ENCODE assay signal across 12 mouse cellular contexts in the genomic region with DNA sequence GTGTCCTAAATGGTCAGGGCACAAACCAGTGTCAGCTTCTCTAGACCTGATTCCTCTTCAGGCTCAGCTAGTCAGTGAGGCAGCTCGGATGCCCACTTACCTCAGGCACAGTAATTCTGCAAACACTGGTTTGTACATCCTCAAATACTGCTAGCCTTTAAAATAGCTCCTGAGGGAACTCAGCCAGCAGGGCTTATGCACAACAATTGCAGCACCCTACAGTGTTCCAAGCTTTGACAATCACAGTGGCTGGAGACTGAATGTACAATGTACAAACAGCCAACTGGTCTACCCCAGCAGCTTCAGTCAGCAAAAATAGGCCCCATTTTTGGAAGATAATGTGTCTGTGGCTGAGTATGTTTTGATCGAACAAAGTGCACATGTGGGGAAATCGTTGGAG.
"Had no signal": no experiment of that assay in that cellular context is flagged by ENCODE, and none has a peak within 500 bp of the region (broad histone marks: within the 10 kb centered on the region; RNA-seq: fewer than 3 reads in every experiment).

No protein-coding gene starts in this region.

- DNase-seq: kidney, adult 18-20 months; kidney, adult 9 months; kidney, postnatal 14 days; kidney, postnatal 4 days; liver, embryonic 13.5 days; lung, adult 2 months; lung, postnatal 14 days; lung, postnatal 4 days; right cerebral cortex, postnatal 14 days; thymus, adult 2 months; thymus, postnatal 14 days; thymus, postnatal 4 days had no signal
